Mouse (Mus musculus) intestine, embryonic 15.5 days (tissue): ENCODE measurements around the gene Acp5. TPM values are rescaled to one million over a fixed set of nuclear protein-coding genes. Genes with fewer than 3 reads are reported as not detected.
A peak's percentile ranks its signal among the peaks of the same experiment; 100 is the strongest.

Experiments used
- ATAC-seq: fragments of 200-750 bp; cut with Nextera tagmentation; 2 replicates; pipeline ENCODE4 v1.8.0; 2017; ENCODE audit warnings: moderate TSS enrichment, moderate library complexity
- H3K27ac ChIP-seq: fragments of 300-500 bp; sonication (generic); 2 replicates; pipeline ENCODE4 v1.5.1; 2015; ENCODE audit warnings: mild to moderate bottlenecking, inconsistent platforms
- H3K27me3 ChIP-seq: fragments of 300-500 bp; sonication (generic); replicated peaks from 2 replicates; pipeline ENCODE4 v1.6.1; 2015; ENCODE audit warnings: inconsistent platforms
- H3K36me3 ChIP-seq: fragments of 300-500 bp; sonication (generic); 2 replicates; pipeline ENCODE4 v1.6.1; 2015; ENCODE audit warnings: inconsistent platforms
- H3K4me1 ChIP-seq: fragments of 300-500 bp; sonication (generic); replicated peaks from 2 replicates; pipeline ENCODE4 v1.6.1; 2015; ENCODE audit warnings: inconsistent platforms
- H3K4me2 ChIP-seq: fragments of 300-500 bp; sonication (generic); replicated peaks from 2 replicates; pipeline ENCODE4 v1.6.1; 2015; ENCODE audit warnings: mild to moderate bottlenecking, inconsistent platforms
- H3K4me3 ChIP-seq: fragments of 300-500 bp; sonication (generic); replicated peaks from 2 replicates; pipeline ENCODE4 v1.5.1; 2015; ENCODE audit warnings: inconsistent platforms
- H3K9ac ChIP-seq: fragments of 300-500 bp; sonication (generic); 2 replicates; pipeline ENCODE4 v1.6.1; 2015; ENCODE audit warnings: inconsistent platforms
- H3K9me3 ChIP-seq: fragments of 300-500 bp; sonication (generic); 2 replicates; pipeline ENCODE4 v1.6.1; 2016; ENCODE audit warnings: inconsistent platforms
- WGBS: fragments of 180-500 bp; shearing (Covaris S2); methylation state at CpG from one replicate; pipeline ENCODE4 v1.1.7; 2015; 5-methylcytosine and 5-hydroxymethylcytosine counted together
- polyA plus RNA-seq: library from polyadenylated mRNA; unstranded; fragments of >200 nt; fragmentation: Nextera tagmentation; extraction: Ambion mirVana; gene quantifications from 2 replicates; pipeline ENCODE4 v1.2.1, GENCODE M21; 2015

Gene Acp5
- polyA plus RNA-seq, 1 experiment from 2014 or later, result 39.0 TPM

DNA sequence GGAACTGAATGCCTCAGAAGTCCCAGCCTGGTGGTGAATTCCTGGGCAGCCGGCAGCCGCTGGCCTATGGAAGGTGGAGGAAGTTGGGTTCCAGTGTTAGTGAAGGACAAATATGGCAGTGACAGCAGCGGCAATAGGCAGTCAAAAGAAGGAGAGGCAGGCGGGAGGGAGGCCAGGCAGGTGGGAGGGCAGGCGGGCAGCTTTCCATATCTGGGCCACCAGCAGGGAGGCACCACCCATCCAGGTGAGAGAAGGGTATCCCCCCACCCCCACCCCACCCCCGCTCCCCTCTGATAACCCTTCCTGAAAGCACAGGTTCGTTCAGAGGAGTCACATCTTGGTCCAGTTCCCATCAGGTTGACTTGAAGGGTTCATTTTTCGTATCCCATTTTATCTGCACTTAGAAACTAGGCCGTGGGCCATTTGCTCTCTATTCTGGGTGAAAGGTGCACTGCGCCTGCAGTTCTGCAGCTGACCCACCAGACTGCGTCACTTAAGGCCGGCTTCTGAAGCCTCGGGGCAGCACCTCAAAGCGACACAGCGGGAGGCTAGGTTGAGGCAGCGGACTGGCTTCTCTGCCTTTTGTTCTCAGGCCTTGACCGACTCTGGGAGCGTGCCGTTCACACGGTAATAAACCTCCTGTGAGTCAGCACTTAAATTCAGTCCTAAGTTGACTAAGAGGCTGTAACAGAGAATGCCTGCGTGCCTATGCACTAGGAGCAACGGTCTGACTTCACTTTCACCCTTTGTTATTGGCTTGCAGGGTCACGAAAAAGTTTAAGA is 1.4 kb upstream of the Acp5 start:
- Histone ChIP-seq H3K9ac (no peak overlapping the region), H3K36me3 (no peaks in the 10 kb centered on the region), H3K9me3 (no peaks in the 10 kb centered on the region), H3K4me2 (peak overlapping the region; percentile 33), H3K4me3 (no peak overlapping the region), H3K27me3 (no peaks in the 10 kb centered on the region), H3K4me1 (peaks cover 7% of the 10 kb centered on the region), H3K27ac (no peak overlapping the region)
- 15% methylated on average over 23 of the region's 23 CpGs for WGBS
- ATAC-seq, result peak; percentile 65

- Histone ChIP-seq H3K27ac (no peak overlapping the region), H3K4me1 (peaks cover 18% of the 10 kb centered on the region), H3K9me3 (no peaks in the 10 kb centered on the region), H3K27me3 (no peaks in the 10 kb centered on the region), H3K4me3 (no peak overlapping the region), H3K36me3 (no peaks in the 10 kb centered on the region), H3K9ac (no peak overlapping the region), H3K4me2 (no peak overlapping the region)
- ATAC-seq, result no peak
- 80% methylated on average over 9 of the region's 9 CpGs for WGBS
Measured at GRCm38 (mm10) chr9:22134988-22135643, 395 bp downstream of the Acp5 start.

GRCm38 (mm10) chr9:22134246-22134890 is 1.1 kb downstream of the Acp5 start:
- ATAC-seq, result no peak
- Histone ChIP-seq H3K9ac (no peak overlapping the region), H3K36me3 (no peaks in the 10 kb centered on the region), H3K4me2 (no peak overlapping the region), H3K9me3 (no peaks in the 10 kb centered on the region), H3K27me3 (no peaks in the 10 kb centered on the region), H3K4me1 (peaks cover 18% of the 10 kb centered on the region), H3K27ac (no peak overlapping the region), H3K4me3 (no peak overlapping the region)
- 80% methylated on average over 7 of the region's 7 CpGs for WGBS

GRCm38 (mm10) chr9:22132220-22132619 is 3.3 kb downstream of the Acp5 start:
- Histone ChIP-seq H3K36me3 (no peaks in the 10 kb centered on the region), H3K4me2 (peak overlapping the region; percentile 85), H3K9me3 (no peaks in the 10 kb centered on the region), H3K27me3 (no peaks in the 10 kb centered on the region), H3K4me3 (peak overlapping the region; percentile 42), H3K4me1 (peaks cover 15% of the 10 kb centered on the region), H3K27ac (0 out of 2 replicates have a peak overlapping the region, but pooled peaks have one; percentile 75), H3K9ac (peak overlapping the region; percentile 60)
- 37% methylated on average over 11 of the region's 11 CpGs for WGBS
- ATAC-seq, result no peak; the same call in 1 of the 2 replicates

GRCm38 (mm10) chr9:22131226-22131981 is 4.1 kb downstream of the Acp5 start:
- peak overlapping the region; percentile 85 for H3K4me2 ChIP-seq
- no peaks in the 10 kb centered on the region for H3K9me3 ChIP-seq
- no peaks in the 10 kb centered on the region for H3K36me3 ChIP-seq
- ATAC-seq, result peak; percentile 90
- peaks cover 13% of the 10 kb centered on the region for H3K4me1 ChIP-seq
- peak overlapping the region; percentile 42 for H3K4me3 ChIP-seq
- WGBS, result 2% methylated on average over 35 of the region's 35 CpGs
- H3K9ac ChIP-seq, result peak overlapping the region; percentile 60
- no peaks in the 10 kb centered on the region for H3K27me3 ChIP-seq
- H3K27ac ChIP-seq, result peak overlapping the region; percentile 75

DNA sequence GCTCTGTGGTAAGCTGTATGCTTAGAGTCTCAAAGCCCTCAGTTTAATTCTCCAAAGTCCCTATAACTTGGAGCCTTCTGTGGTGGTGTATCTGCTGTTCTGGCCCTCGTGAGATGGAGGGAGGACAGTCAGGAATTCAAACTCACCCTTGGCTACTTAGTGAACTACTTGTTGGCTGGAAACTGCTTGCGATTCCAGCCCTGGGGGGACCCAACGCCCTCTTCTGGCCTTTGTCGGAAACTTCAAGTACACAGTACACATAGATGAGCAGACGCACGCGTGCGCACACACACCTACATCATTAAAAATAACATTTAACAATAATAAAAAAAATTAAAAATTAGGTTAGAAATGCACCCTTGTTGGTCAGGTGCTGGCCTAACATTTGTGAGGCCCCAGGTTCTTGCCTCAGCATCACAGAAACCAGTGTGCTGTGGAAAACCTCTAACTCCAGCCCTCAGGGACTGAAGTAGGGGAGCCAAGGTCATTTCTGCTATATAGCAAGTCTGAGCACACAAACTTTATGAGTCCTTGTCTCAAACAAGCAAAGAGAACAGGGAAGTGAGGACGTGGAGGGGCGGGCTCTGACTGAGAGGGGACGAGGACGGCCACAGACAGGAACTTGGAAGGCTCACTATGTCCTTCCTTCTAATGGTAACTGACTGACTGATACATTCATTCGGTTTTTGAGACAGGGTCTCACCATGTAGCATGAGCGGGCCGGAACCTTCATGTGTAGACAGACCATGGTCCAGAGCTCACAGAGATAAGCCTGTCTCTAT is 10.1 kb downstream of the Acp5 start:
- no peak for ATAC-seq
- H3K27ac ChIP-seq, result no peak overlapping the region
- 80% methylated on average over 15 of the region's 15 CpGs for WGBS
- H3K4me3 ChIP-seq, result no peak overlapping the region
- H3K36me3 ChIP-seq, result no peaks in the 10 kb centered on the region
- H3K27me3 ChIP-seq, result no peaks in the 10 kb centered on the region
- H3K4me1 ChIP-seq, result no peaks in the 10 kb centered on the region
- H3K9ac ChIP-seq, result no peak overlapping the region
- no peak overlapping the region for H3K4me2 ChIP-seq
- no peaks in the 10 kb centered on the region for H3K9me3 ChIP-seq

- H3K4me1 ChIP-seq, result no peaks in the 10 kb centered on the region
- no peaks in the 10 kb centered on the region for H3K9me3 ChIP-seq
- H3K4me3 ChIP-seq, result no peak overlapping the region
- H3K27ac ChIP-seq, result no peak overlapping the region
- H3K36me3 ChIP-seq, result no peaks in the 10 kb centered on the region
- H3K4me2 ChIP-seq, result no peak overlapping the region
- H3K27me3 ChIP-seq, result no peaks in the 10 kb centered on the region
- no peak for ATAC-seq
- WGBS, result 82% methylated on average over 3 of the region's 3 CpGs
- H3K9ac ChIP-seq, result no peak overlapping the region
Measured at GRCm38 (mm10) chr9:22124169-22124568, 11.3 kb downstream of the Acp5 start.

GRCm38 (mm10) chr9:22123069-22123609 is 12.4 kb downstream of the Acp5 start:
- Histone ChIP-seq H3K4me1 (no peaks in the 10 kb centered on the region), H3K27ac (no peak overlapping the region), H3K27me3 (no peaks in the 10 kb centered on the region), H3K9me3 (no peaks in the 10 kb centered on the region), H3K4me2 (no peak overlapping the region), H3K4me3 (no peak overlapping the region), H3K36me3 (no peaks in the 10 kb centered on the region), H3K9ac (no peak overlapping the region)
- ATAC-seq, result no peak
- WGBS, result 86% methylated on average over 7 of the region's 7 CpGs

GRCm38 (mm10) chr9:22122005-22122404 is 13.5 kb downstream of the Acp5 start:
- no peaks in the 10 kb centered on the region for H3K9me3 ChIP-seq
- no peaks in the 10 kb centered on the region for H3K27me3 ChIP-seq
- no peak overlapping the region for H3K27ac ChIP-seq
- no peak overlapping the region for H3K4me3 ChIP-seq
- H3K4me2 ChIP-seq, result no peak overlapping the region
- no peak overlapping the region for H3K9ac ChIP-seq
- ATAC-seq, result no peak
- WGBS, result 69% methylated on average over 3 of the region's 3 CpGs
- H3K36me3 ChIP-seq, result no peaks in the 10 kb centered on the region
- H3K4me1 ChIP-seq, result peaks cover 7% of the 10 kb centered on the region

DNA sequence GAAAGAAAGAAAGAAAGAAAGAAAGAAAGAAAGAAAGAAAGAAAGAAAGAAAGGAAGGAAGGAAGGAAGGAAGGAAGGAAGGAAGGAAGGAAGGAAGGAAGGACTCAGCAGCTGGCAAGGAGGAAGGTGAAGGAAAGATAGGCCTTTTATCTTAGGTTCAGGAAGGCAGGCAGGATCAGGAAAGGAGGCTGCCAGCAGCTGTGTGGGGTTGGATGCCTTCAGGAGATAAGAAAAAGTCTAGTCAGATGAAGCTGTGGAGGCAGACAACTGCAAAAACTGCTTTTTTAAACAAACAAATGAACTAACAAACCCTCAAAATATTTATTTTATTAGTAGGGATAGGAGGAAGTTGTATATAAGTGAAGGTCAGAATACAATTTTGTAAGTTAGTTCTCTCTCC is 14.0 kb downstream of the Acp5 start:
- Histone ChIP-seq H3K4me3 (no peak overlapping the region), H3K9me3 (no peaks in the 10 kb centered on the region), H3K36me3 (no peaks in the 10 kb centered on the region), H3K27ac (no peak overlapping the region), H3K9ac (no peak overlapping the region), H3K27me3 (no peaks in the 10 kb centered on the region), H3K4me1 (peaks cover 7% of the 10 kb centered on the region), H3K4me2 (no peak overlapping the region)
- no peak for ATAC-seq

DNA sequence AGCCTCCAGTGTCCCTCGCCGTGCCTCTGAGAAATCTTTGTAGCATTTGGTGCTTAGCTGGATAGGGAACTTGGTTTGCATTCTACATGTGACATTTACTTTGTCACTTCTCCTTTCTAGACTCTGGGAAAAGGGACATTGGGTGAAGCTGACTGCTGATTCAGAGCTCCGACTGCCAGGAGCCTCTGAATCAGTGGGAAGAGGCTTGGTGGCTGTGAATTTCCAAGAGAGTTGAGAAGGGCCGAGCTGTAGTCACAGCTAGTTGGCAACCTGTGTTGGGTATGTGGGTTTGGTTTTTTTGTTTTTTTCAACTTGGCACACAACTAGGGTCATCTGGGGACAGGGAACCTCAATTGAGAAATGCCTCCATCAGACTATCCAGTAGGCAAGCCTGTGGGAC is 16.0 kb downstream of the Acp5 start:
- H3K4me3 ChIP-seq, result no peak overlapping the region
- 86% methylated on average over 4 of the region's 4 CpGs for WGBS

More for the DNA sequence above, 16.0 kb downstream of the Acp5 start:
- Histone ChIP-seq H3K27me3 (no peaks in the 10 kb centered on the region), H3K27ac (no peak overlapping the region), H3K4me1 (peaks cover 12% of the 10 kb centered on the region), H3K4me2 (no peak overlapping the region), H3K36me3 (no peaks in the 10 kb centered on the region), H3K9me3 (no peaks in the 10 kb centered on the region), H3K9ac (no peak overlapping the region)
- no peak for ATAC-seq
